Mouse (Mus musculus): ENCODE measurements around the gene Vmn1r152.
"Not testable (repeated sequence)": the region's sequence is repeated elsewhere in the genome, so short reads cannot be mapped to it uniquely, and the experiment has no call there.

DNA sequence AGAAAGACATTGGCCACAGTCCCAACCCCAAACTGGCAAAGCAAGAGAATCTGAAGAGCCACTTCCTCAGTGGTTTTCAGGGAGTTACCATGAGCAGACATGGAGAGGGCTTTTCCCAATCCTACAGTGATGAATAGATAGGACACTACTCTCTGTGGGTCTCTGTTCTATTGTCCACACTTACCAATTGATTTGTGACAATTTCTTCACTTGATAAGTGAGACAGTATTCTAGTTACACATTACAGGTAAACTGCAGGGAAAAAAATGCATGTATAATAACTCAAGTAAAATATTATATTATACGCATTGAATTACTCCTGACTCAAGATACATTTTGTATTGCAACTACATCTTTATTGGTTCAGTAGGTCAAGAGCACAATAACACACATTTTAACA, 12.0 kb downstream of the Vmn1r152 start, which contains the start of gene Gm8677:
- TF ChIP-seq CTCF (IDR thresholded peaks at IDR 0.05; ENCODE audit: control insufficient read depth, insufficient read depth, insufficient read length); MYOD1 (IDR thresholded peaks at IDR 0.05; ENCODE audit: control insufficient read depth, insufficient read length, low read depth); MAX (IDR thresholded peaks at IDR 0.05): not testable (repeated sequence)

Data from C2C12 (cell line).